Mouse (Mus musculus) stomach, embryonic 16.5 days (tissue): ENCODE data around the gene Trmt1l. TPM values are rescaled to one million over a fixed set of nuclear protein-coding genes. Genes with fewer than 3 reads are reported as not detected.

Experiments used
- ATAC-seq: fragments of 200-750 bp; cut with Nextera tagmentation; 2 replicates; pipeline ENCODE4 v1.8.0; 2017; ENCODE audit warnings: moderate number of reproducible peaks, moderate TSS enrichment; ENCODE audit not compliant: insufficient read depth, low FRiP score
- H3K27ac ChIP-seq: fragments of 300-500 bp; sonication (generic); 2 replicates; pipeline ENCODE4 v1.5.1; 2014; ENCODE audit warnings: low read length
- H3K27me3 ChIP-seq: fragments of 300-500 bp; sonication (generic); 2 replicates; pipeline ENCODE4 v1.6.1; 2014; ENCODE audit warnings: low read length, control low read depth, mixed read lengths; ENCODE audit not compliant: control insufficient read depth, insufficient read depth
- H3K36me3 ChIP-seq: fragments of 300-500 bp; sonication (generic); 2 replicates; pipeline ENCODE4 v1.6.1; 2014; ENCODE audit warnings: low read length; ENCODE audit not compliant: control insufficient read depth, insufficient read depth
- H3K4me1 ChIP-seq: fragments of 300-500 bp; sonication (generic); 2 replicates; pipeline ENCODE4 v1.6.1; 2014; ENCODE audit warnings: low read length, control low read depth, mixed read lengths; ENCODE audit not compliant: control insufficient read depth, insufficient read depth
- H3K4me2 ChIP-seq: fragments of 300-500 bp; sonication (generic); 2 replicates; pipeline ENCODE4 v1.6.1; 2014; ENCODE audit warnings: low read depth, low read length, mixed read lengths
- H3K4me3 ChIP-seq: fragments of 300-500 bp; sonication (generic); replicated peaks from 2 replicates; pipeline ENCODE4 v1.5.1; 2014; ENCODE audit warnings: mild to moderate bottlenecking, low read length
- H3K9ac ChIP-seq: fragments of 300-500 bp; sonication (generic); 2 replicates; pipeline ENCODE4 v1.6.1; 2014; ENCODE audit warnings: low read length
- H3K9me3 ChIP-seq: fragments of 300-500 bp; sonication (generic); replicated peaks from 2 replicates; pipeline ENCODE4 v1.6.1; 2016; ENCODE audit warnings: low read length, control low read depth; ENCODE audit not compliant: control insufficient read depth
- WGBS: fragments of 180-500 bp; shearing (Covaris S2); extraction: QIAGEN DNeasy Blood & Tissue Kit; methylation state at CpG from one replicate; pipeline ENCODE4 v1.1.7; 2014; 5-methylcytosine and 5-hydroxymethylcytosine counted together
- polyA plus RNA-seq: library from polyadenylated mRNA; unstranded; fragments of >200 nt; fragmentation: Nextera tagmentation; extraction: Ambion mirVana; gene quantifications from 2 replicates; pipeline ENCODE4 v1.2.1, GENCODE M21; 2015

Trmt1l gene
- 30.7 and 33.8 TPM in 2 replicates for polyA plus RNA-seq

DNA sequence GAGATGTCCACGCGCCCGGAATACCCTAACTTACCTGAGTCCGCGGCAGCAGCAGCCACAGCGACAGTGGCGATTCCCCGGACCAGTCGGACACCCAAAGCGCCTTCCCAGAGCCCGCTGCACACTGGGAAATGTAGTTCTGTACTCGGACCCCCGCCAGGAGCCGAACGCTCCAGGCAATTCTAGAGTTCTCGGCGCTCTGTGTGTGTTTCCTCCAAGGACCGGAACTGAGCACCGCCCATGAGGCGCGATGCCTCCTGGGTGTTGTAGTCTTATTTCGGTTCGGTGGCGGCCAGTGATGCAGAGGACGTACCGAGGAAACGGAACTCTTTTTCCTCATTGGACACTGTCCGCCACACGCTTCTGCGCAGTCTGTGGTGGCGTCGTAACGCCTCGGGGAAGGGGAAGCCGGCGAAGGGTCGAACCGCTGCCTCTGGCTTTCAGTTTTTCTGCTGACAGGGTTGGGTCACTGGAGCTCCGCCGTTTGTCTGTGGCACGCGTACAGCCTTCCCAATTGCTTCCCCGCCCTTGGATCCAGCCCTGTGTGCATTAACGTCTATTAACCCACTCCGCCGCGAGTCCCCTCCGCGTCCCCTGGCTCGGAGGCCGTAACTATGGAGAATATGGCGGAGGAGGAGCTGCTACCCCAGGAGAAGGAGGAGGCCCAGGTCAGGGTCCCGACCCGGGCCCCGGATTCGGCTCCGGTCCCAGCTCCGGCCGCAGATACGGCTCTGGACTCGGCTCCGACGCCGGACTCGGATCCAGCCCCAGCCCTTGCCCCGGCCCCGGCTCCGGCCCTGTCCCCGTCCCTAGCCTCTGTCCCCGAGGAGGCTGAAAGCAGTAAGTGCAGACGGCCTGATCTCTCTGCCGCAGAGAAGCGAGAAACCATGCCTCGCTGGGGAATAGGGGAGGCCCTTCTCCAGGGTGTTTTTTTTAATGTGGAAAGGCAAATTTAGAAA, at the start of gene Trmt1l, which contains the start of gene Swt1:
Gene Trmt1l (plus strand): TSS at position 280 of the 959 bp plus-strand sequence.
Gene Swt1 (minus strand): TSS at position 193 of the 959 bp plus-strand sequence.
- H3K27ac ChIP-seq: peak within 1 kb of the TSS; percentile 98
- WGBS: under 1% methylated on average over 74 of the region's 74 CpGs
- H3K4me1 ChIP-seq: peaks cover 13% of the 10 kb centered on the region

DNA sequence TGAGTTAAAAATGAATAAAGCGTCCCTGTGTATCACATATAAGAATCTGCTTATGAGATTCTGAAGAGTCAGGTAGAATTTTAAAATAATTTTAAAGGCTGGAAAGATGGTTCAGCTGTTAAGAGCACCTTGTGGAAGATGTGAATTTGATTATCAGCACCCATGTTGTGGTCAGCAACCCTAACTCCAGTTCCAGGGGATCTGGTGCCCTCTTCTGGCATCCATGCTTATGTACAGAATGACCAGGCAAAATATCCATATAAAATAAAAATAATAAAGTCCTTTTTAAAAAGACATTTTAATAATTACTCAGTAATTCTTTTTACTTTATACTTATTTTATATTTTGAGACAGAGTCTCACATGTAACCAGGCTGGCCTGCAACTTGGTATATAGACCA, 38.3 kb upstream of the Trmt1l start:
- Histone ChIP-seq H3K9me3 (no peaks in the 10 kb centered on the region), H3K4me3 (no peak overlapping the region), H3K27me3 (no peaks in the 10 kb centered on the region), H3K4me1 (no peaks in the 10 kb centered on the region), H3K9ac (no peak overlapping the region), H3K4me2 (no peak overlapping the region), H3K36me3 (peaks cover 6% of the 10 kb centered on the region; the same call in 1 of the 2 replicates), H3K27ac (no peak overlapping the region)
- 100% methylated on average over 1 of the region's 1 CpGs for WGBS
- no peak for ATAC-seq

More for the DNA sequence above, at the start of gene Trmt1l, which contains the start of gene Swt1:
- H3K4me2 ChIP-seq: peak within 1 kb of the TSS; percentile 68
- ATAC-seq: peak; percentile 99
- peak within 1 kb of the TSS; percentile 96 for H3K9ac ChIP-seq
- H3K36me3 ChIP-seq: no peaks in the 10 kb centered on the region
- H3K9me3 ChIP-seq: no peaks in the 10 kb centered on the region
- peak within 1 kb of the TSS; percentile 97 for H3K4me3 ChIP-seq
- no peaks in the 10 kb centered on the region for H3K27me3 ChIP-seq

GRCm38 (mm10) chr1:151409827-151410226, 18.5 kb upstream of the Trmt1l start:
- Histone ChIP-seq H3K36me3 (peaks cover 2% of the 10 kb centered on the region; the same call in 1 of the 2 replicates), H3K4me3 (no peak overlapping the region), H3K9me3 (no peaks in the 10 kb centered on the region), H3K4me2 (no peak overlapping the region), H3K4me1 (no peaks in the 10 kb centered on the region), H3K27ac (no peak overlapping the region), H3K9ac (no peak overlapping the region), H3K27me3 (no peaks in the 10 kb centered on the region)
- ATAC-seq: no peak
- WGBS: 71% methylated on average over 3 of the region's 3 CpGs

- no peaks in the 10 kb centered on the region for H3K9me3 ChIP-seq
- no peak for ATAC-seq
- no peak overlapping the region for H3K4me2 ChIP-seq
- WGBS: 63% methylated on average over 3 of the region's 3 CpGs
- H3K4me3 ChIP-seq: no peak overlapping the region
- peaks cover 5% of the 10 kb centered on the region; the same call in 1 of the 2 replicates for H3K4me1 ChIP-seq
- H3K27ac ChIP-seq: no peak overlapping the region
- no peak overlapping the region for H3K9ac ChIP-seq
- peaks cover 9% of the 10 kb centered on the region; the same call in 1 of the 2 replicates for H3K36me3 ChIP-seq
- no peaks in the 10 kb centered on the region for H3K27me3 ChIP-seq
Observed at GRCm38 (mm10) chr1:151422178-151422577, 6.2 kb upstream of the Trmt1l start.

- peaks cover 13% of the 10 kb centered on the region for H3K4me1 ChIP-seq
- H3K9ac ChIP-seq: peak overlapping the region; percentile 91
- peak overlapping the region; percentile 53 for H3K27ac ChIP-seq
- H3K36me3 ChIP-seq: peaks cover 3% of the 10 kb centered on the region; the same call in 1 of the 2 replicates
- H3K4me2 ChIP-seq: peak overlapping the region; percentile 55
- ATAC-seq: no peak
- H3K4me3 ChIP-seq: peak overlapping the region; percentile 97
- no peaks in the 10 kb centered on the region for H3K9me3 ChIP-seq
- no peaks in the 10 kb centered on the region for H3K27me3 ChIP-seq
- WGBS: 11% methylated on average over 7 of the region's 7 CpGs
Observed at GRCm38 (mm10) chr1:151426947-151427600, 1.3 kb upstream of the Trmt1l start.

DNA sequence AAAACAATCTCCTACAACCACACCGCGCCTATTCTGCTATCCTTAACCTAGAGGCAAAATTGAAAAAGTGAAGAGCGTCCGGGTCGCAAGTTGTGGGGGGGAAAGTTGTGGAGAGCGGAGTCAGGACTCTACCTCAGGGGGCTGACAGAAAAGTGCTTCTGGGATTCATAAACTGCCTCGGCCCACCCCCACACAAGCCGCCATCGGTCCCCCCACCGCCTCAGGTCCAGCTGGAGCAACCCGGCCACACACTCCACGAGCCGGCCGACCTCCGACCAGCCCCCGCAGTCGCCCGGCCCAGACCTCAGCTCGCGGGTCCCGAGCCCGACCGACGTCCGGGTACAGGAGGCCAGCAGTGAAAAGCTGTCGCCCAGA, 467 bp upstream of the Trmt1l start:
- under 1% methylated on average over 26 of the region's 26 CpGs for WGBS

DNA sequence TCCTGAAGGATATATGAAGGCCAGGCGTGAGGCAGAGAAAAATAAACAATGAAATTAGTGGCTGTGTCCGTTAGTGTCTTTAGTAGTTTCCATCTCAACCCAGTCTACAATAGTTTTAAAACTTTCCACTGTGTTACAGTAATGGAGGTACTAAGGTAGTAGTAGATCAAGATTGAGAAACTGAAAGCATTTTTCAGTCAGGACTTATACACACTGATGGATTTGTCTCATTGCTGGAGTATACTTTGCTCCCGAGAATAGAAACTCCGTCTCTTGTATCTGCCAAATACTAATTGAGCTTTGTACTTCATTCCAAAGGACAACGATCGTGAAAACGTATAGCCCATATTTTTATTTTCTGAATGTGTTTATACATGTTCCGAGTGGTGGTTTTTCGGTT, 974 bp downstream of the Trmt1l start:
- Histone ChIP-seq H3K9ac (peak overlapping the region; percentile 96), H3K4me3 (peak overlapping the region; percentile 97), H3K27me3 (no peaks in the 10 kb centered on the region), H3K9me3 (no peaks in the 10 kb centered on the region), H3K4me1 (peaks cover 13% of the 10 kb centered on the region), H3K36me3 (no peaks in the 10 kb centered on the region), H3K4me2 (peak overlapping the region; percentile 68), H3K27ac (peak overlapping the region; percentile 98)
- WGBS: 28% methylated on average over 9 of the region's 9 CpGs
- no peak for ATAC-seq

More for the DNA sequence above, 467 bp upstream of the Trmt1l start:
- H3K9ac ChIP-seq: peak overlapping the region; percentile 91
- no peaks in the 10 kb centered on the region for H3K36me3 ChIP-seq
- H3K4me1 ChIP-seq: peaks cover 13% of the 10 kb centered on the region
- H3K4me3 ChIP-seq: peak overlapping the region; percentile 97
- no peaks in the 10 kb centered on the region for H3K9me3 ChIP-seq
- no peaks in the 10 kb centered on the region for H3K27me3 ChIP-seq
- ATAC-seq: peak; percentile 48
- peak overlapping the region; percentile 82 for H3K27ac ChIP-seq
- peak overlapping the region; percentile 55 for H3K4me2 ChIP-seq

DNA sequence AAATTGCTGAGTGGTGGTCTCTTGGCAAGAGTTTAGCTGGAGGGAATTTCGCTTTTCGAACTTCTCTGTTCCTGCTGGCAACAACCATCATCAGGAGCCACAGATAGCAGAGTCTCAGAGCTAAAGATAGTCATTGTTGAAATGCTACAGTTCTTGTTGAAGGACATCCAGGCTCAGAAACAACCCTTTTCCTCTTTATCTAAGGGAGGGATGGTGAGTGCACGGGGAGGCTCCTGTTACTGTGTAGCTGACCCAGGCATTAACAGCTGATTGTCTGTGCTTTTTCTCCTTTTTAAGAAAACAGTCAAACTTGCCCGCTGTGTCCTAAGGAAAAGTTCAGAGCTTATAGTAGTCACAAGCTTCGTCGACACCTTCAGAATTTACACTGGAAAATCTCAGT, 7.1 kb downstream of the Trmt1l start:
- Histone ChIP-seq H3K4me2 (no peak overlapping the region), H3K4me1 (no peaks in the 10 kb centered on the region), H3K4me3 (no peak overlapping the region), H3K27ac (no peak overlapping the region), H3K27me3 (no peaks in the 10 kb centered on the region), H3K9me3 (no peaks in the 10 kb centered on the region), H3K9ac (no peak overlapping the region), H3K36me3 (peaks cover 22% of the 10 kb centered on the region; the same call in 1 of the 2 replicates)
- no peak for ATAC-seq
- WGBS: 80% methylated on average over 6 of the region's 6 CpGs

DNA sequence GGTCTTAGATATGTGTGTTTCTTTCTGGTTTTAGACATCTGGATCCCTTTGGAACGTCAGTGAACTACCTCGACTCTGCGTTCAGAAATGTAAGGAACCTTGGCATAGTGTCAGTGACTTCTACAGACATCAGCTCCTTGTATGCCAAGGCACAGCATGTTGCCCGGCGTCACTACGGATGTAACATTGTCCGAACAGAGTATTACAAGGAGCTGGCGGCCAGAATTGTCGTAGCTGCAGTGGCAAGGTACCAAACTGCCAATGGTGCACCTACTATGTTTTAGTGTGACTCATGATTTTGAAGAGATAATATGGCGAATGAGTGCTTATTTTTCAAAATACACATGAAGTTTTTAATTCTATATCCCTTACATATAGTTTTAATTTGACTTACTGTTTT, 21.5 kb downstream of the Trmt1l start:
- no peak overlapping the region for H3K27ac ChIP-seq
- WGBS: 95% methylated on average over 10 of the region's 10 CpGs
- H3K4me2 ChIP-seq: no peak overlapping the region
- no peak overlapping the region for H3K9ac ChIP-seq
- no peaks in the 10 kb centered on the region for H3K27me3 ChIP-seq
- H3K9me3 ChIP-seq: no peaks in the 10 kb centered on the region
- H3K4me1 ChIP-seq: no peaks in the 10 kb centered on the region
- no peak overlapping the region for H3K4me3 ChIP-seq
- peaks cover 33% of the 10 kb centered on the region for H3K36me3 ChIP-seq
- no peak for ATAC-seq
